Mouse (Mus musculus) urinary bladder, postnatal 25 days (tissue): ENCODE data around the gene Ugt2a1.
"Not testable (repeated sequence)": the region's sequence is repeated elsewhere in the genome, so short reads cannot be mapped to it uniquely, and the experiment has no call there.

Source experiments
- DNase-seq: peaks from one replicate; pipeline ENCODE4 v3.0.0; 2022; ENCODE audit warnings: low spot score

The Ugt2a1 gene

GRCm38 (mm10) chr5:87490771-87491170, at the start of gene Ugt2a1:
Gene Ugt2a1 (minus strand): TSS chr5:87490871.
- DNase-seq: no peak

- no peak for DNase-seq
Measured at GRCm38 (mm10) chr5:87538111-87538510, 47.4 kb upstream of the Ugt2a1 start, which contains the start of gene Sult1b1. Gene Sult1b1 (minus strand): TSS chr5:87538195.

- no peak for DNase-seq
Measured at GRCm38 (mm10) chr5:87535994-87536644, 45.4 kb upstream of the Ugt2a1 start.

- no peak for DNase-seq
Measured at GRCm38 (mm10) chr5:87532288-87532687, 41.6 kb upstream of the Ugt2a1 start.

GRCm38 (mm10) chr5:87523561-87523960, 32.9 kb upstream of the Ugt2a1 start:
- not testable (repeated sequence) for DNase-seq

GRCm38 (mm10) chr5:87505776-87506458, 15.2 kb upstream of the Ugt2a1 start:
- DNase-seq: no peak

- DNase-seq: no peak
Measured at GRCm38 (mm10) chr5:87502687-87503086, 12.0 kb upstream of the Ugt2a1 start.

GRCm38 (mm10) chr5:87499341-87499740, 8.7 kb upstream of the Ugt2a1 start:
- no peak for DNase-seq

GRCm38 (mm10) chr5:87498936-87499335, 8.3 kb upstream of the Ugt2a1 start:
- no peak for DNase-seq

GRCm38 (mm10) chr5:87486706-87487105, 4.0 kb downstream of the Ugt2a1 start, which contains the start of gene Gm43638:
Gene Gm43638 (minus strand): TSS chr5:87486806.
- DNase-seq: not testable (repeated sequence)

GRCm38 (mm10) chr5:87482160-87482559, 8.5 kb downstream of the Ugt2a1 start, which contains the start of gene Ugt2a2:
Gene Ugt2a2 (minus strand): TSS chr5:87482260.
- DNase-seq: no peak

GRCm38 (mm10) chr5:87458810-87459209, 31.9 kb downstream of the Ugt2a1 start:
- no peak for DNase-seq

- no peak for DNase-seq
Measured at GRCm38 (mm10) chr5:87457701-87458100, 33.0 kb downstream of the Ugt2a1 start.

- no peak for DNase-seq
Measured at GRCm38 (mm10) chr5:87456216-87456850, 34.3 kb downstream of the Ugt2a1 start.

- DNase-seq: no peak
Measured at GRCm38 (mm10) chr5:87455519-87455918, 35.2 kb downstream of the Ugt2a1 start.

GRCm38 (mm10) chr5:87452514-87452913, 38.2 kb downstream of the Ugt2a1 start:
- DNase-seq: not testable (repeated sequence)

- no peak for DNase-seq
Measured at GRCm38 (mm10) chr5:87436264-87436663, 54.4 kb downstream of the Ugt2a1 start.

GRCm38 (mm10) chr5:87425676-87426075, 65.0 kb downstream of the Ugt2a1 start:
- DNase-seq: no peak

GRCm38 (mm10) chr5:87424041-87424440, 66.6 kb downstream of the Ugt2a1 start, which contains the start of gene Ugt2b38:
Gene Ugt2b38 (minus strand): TSS chr5:87424203.
- not testable (repeated sequence) for DNase-seq
